Mouse (Mus musculus): ENCODE measurements around the gene Parp14.
"Not testable (repeated sequence)": the region's sequence is repeated elsewhere in the genome, so short reads cannot be mapped to it uniquely, and the experiment has no call there.

The Parp14 gene

DNA sequence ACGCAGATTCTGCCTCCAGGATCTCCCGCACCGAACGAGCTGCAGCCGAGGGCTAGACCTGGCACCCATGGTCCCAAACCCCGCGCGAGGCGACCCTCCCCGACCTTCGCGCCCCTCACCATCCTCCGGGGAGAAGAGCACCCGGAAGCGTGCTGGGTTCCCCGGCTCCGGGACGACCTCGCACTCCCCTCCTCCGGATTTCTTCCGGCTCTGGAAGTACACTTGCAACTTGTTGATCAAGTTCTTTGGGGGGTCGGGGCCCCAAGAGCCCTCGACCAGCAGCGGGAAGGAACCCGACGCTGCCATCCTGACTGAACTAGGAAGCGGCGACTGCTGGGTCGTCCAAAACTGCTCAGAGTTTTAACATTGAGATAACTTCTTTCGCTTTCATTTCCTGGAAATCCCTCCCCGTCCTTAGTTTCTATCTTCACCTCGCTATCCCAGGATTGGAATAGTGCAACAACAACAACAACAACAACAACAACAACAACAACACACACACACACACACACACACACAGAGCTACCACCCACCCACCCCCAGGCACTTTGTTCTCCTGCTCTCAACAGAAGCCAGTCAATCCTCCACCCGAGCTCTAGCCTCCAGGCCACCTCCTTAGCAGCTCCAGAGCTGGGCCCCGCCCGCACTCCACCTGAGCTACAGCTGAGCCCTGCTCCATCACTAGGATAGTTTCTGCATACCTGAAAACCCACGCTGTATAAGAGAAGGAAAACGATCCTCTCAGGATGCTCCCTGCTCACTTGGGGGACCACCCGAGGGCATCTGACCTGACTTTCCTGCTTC, at the start of gene Parp14:
TSS of gene Parp14 (minus strand) at position 497 of the 804 bp plus-strand sequence.
- DNase-seq: peak; percentile 59

- no peak for DNase-seq
Measured at GRCm38 (mm10) chr16:35918721-35919543, 47.6 kb upstream of the Parp14 start.

DNA sequence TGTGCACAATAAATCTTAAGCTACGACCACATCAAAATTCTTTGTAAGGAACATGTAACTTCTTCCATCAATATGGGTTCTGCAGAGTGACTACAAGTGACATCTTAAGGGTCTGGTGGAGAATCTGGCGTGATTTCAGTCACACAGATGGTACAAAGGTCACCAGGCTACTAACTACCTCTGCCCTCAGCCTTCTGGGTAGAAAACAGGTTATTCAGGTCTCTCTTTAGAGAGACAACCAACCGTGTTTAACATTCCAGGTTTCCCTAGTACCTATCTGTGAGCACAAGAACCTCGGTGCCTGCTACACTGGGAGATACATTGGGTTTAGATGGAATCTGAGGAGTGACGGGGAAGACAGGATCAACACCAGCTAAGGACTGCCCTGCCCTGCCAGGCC, 43.0 kb upstream of the Parp14 start:
- DNase-seq: no peak

DNA sequence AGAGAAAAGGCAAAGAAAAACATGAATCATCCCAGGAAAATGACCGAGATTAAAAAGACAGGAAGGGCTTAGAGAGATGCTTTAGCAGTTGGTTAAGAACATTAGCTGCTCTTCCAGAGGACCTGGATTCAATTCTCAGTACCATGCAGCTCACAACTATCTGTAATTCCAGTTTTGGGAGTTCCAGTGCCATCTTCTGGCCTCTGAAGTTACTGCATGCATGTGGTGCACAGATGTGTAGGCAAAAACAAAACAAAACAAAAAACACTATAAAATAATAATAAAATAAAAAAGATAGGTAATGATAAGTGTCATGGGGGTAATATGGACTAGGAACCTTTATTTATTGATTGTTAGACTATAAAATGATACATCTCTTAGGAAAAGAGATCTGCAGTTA, 42.2 kb upstream of the Parp14 start:
- peak; percentile 26 for DNase-seq

GRCm38 (mm10) chr16:35911449-35911848, 40.1 kb upstream of the Parp14 start:
- DNase-seq: no peak

DNA sequence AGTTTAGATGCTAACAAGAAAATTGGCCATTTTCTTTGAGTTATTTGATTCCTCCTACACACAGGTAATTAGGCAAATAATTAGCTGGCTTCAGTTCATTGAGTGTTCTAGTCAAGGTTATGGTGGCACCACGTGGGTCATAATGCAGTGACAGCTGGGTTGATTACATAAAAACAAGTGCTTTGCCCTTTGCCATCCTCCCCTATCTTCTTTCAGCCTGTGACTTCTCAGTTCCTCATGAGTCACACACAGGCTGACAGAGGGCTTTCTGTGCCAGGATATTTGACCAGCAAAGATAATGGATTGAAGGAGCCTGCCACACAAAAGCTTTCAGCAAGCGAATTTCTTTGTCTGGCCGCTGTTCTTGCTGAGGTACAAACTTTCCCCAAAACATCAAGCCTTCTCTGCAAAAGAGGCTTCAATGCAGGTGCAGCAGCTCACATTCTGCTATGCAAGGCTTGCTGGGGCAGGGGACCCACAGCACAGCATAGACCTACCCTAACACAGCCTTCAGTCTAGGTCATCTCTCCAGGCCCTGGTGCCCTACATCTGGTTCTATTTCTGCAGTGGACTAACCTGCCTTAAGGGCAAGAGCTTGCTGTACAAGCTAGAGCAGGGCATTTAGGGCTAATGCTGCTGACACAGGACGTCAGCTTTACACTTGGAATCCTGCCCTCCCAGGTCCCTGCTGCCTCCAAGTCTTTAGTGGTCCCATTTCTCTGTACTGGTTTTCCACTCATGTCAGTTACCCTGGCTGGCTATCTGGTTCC, 36.3 kb upstream of the Parp14 start:
- no peak for DNase-seq

- DNase-seq: no peak
Measured at GRCm38 (mm10) chr16:35906887-35907286, 35.5 kb upstream of the Parp14 start.

- DNase-seq: peak; percentile 74
Measured at GRCm38 (mm10) chr16:35905819-35906485, 34.6 kb upstream of the Parp14 start.

- DNase-seq: no peak
Measured at GRCm38 (mm10) chr16:35905355-35905754, 34.0 kb upstream of the Parp14 start.

DNA sequence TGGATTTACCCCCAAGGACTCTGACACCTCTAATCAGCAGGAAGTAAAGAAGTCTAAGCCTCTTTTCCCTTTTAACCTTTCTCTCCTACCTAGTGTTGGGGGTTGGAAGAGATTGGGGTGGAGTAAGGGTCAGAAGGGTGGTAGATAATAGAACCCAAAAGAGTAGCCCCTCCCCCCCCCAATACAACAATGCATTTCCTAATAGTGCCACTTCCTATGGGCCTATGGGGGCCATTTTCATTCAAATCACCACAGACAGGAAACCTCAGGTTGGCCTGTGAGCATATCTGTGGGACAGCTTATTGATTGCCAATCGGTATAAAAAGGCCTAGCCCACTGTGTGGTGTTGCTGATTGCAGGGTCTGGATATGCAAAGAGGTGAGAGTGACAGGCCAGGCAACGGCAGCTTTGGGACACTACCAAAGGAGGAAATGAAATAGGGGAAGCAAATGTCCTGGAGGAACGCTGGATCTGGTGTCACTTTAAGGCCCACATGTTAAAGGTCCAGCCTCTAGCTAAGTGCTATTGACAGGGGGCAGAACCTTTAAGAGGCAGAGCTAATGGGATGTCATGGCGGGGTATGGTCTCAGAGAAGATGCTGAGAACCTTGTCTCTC, 32.9 kb upstream of the Parp14 start:
- no peak for DNase-seq

- no peak for DNase-seq
Measured at GRCm38 (mm10) chr16:35903014-35903640, 31.8 kb upstream of the Parp14 start.

- DNase-seq: no peak
Measured at GRCm38 (mm10) chr16:35900541-35900940, 29.2 kb upstream of the Parp14 start.

- no peak for DNase-seq
Measured at GRCm38 (mm10) chr16:35894997-35895396, 23.7 kb upstream of the Parp14 start.

GRCm38 (mm10) chr16:35891603-35892002, 20.3 kb upstream of the Parp14 start:
- not testable (repeated sequence) for DNase-seq

DNA sequence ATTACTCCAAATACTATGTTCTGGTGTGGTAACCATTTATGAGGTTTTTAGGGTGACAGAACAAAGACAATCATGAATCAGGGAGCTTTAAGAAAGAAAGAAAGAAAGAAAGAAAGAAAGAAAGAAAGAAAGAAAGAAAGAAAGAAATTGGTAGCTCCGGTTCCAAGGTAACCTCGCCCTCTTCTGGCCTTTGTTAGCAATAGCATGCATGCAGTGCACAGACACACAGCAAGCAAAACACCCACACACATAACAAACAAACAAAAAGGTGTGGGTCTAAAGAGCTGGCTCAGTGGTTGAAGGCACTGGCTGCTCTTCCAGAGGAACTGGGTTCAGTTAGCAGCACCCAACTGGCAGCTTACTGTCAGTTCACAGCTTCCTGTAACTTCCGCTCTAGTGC, 19.3 kb upstream of the Parp14 start:
- DNase-seq: no peak

DNA sequence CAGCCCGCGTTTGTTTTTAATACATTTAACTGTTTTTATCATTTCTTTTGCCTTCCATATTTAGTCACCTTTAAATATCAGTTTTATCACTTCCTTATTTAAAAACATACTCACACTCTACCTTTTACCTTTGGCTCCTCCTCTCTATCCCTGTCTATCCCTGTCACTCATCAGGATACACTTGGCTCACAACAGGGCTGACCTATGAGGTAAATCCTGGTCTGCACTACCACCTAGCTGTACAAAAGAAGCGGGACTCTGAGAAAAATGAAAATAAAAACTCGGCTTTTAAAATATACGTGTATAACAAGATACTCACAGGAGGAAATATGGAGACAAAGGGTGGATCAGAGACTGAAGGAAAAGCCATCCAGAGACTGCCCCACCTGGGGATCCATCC, 17.6 kb upstream of the Parp14 start:
- no peak for DNase-seq

DNA sequence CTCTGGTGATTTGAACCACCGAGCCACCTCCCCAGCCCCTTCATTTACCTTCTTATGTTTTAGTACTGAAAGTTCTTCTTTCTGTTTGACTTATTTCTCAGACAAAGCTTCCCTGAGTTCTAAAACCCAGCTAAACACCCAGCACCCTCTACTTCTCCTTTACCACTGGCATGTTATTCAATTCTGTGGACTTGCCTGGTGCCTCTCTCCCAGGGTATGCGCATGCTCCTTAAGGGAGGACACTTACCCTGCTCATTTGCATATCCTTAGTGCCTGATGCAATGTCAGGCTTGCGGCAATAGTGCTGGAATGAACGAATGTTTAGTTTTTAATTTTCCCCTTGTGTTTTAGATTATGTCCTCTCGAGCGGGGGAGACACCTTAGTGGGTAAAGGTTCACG, 16.8 kb upstream of the Parp14 start:
- no peak for DNase-seq

- peak; percentile 64 for DNase-seq
Measured at GRCm38 (mm10) chr16:35874416-35874815, 3.1 kb upstream of the Parp14 start.

GRCm38 (mm10) chr16:35872410-35873006, 1.2 kb upstream of the Parp14 start:
- no peak for DNase-seq

GRCm38 (mm10) chr16:35871898-35872297, 554 bp upstream of the Parp14 start:
- no peak for DNase-seq

DNA sequence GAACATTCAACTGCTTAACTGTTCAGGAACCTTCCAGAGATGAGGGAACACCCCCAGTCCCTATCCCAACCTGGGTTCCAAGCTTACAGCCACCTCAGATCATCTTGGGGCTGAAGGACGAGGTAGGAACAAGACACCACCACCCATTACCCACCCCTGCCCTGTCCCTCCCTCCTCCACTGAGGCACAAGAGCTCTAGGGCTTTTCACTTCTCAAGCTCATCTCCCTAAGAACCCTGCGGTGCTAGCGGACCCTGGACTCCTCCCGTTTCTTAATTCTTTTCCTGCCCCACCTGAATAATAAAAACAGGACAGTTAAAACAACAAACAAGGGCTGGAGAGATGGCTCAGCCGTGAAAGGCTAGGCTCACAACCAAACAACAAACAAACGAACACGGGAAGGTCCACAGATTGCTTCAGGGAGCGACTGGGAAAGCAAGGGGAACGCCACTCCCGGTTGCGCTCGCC, 730 bp downstream of the Parp14 start:
- DNase-seq: no peak
